Mouse (Mus musculus): ENCODE data around the gene Map3k3. TPM values are rescaled to one million over a fixed set of nuclear protein-coding genes. Genes with fewer than 3 reads are reported as not detected.
"Not testable (repeated sequence)": the region's sequence is repeated elsewhere in the genome, so short reads cannot be mapped to it uniquely, and the experiment has no call there.

The Map3k3 gene
- polyA plus RNA-seq, 1 experiment = 70.9 TPM

DNA sequence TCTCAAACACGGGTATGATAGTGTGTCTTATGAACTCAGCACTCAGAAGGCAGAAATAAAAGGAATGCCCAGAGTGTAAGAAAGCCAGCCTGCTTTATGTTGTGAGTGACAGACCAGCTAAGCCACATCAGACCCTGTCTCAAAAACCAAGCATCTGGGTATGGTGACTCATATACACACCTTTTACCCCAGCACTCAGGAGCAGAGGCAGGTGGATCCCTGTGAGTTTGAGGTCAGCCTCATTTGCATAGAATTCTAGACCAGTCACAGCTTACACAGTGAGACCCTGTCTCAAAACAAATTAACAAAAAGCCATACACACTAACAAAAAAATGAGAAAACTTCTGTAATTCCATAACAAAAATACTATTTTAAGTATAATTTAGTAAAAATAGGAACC, 41.4 kb downstream of the Map3k3 start:
- H3K4me1 ChIP-seq (ENCODE audit: control insufficient read depth, insufficient read depth, low read length) = peaks cover 35% of the 10 kb centered on the region
- H3K4me3 ChIP-seq (ENCODE audit: insufficient read depth, low read length) = no peak overlapping the region
- H3K27ac ChIP-seq (ENCODE audit: insufficient read depth, low read depth, low read length) = no peak overlapping the region
- TF ChIP-seq CTCF (IDR thresholded peaks at IDR 0.05; ENCODE audit: low read depth, low read length) (no peak), POLR2A (IDR thresholded peaks at IDR 0.05; ENCODE audit: borderline replicate concordance, low read depth, low read length) (no peak)

DNA sequence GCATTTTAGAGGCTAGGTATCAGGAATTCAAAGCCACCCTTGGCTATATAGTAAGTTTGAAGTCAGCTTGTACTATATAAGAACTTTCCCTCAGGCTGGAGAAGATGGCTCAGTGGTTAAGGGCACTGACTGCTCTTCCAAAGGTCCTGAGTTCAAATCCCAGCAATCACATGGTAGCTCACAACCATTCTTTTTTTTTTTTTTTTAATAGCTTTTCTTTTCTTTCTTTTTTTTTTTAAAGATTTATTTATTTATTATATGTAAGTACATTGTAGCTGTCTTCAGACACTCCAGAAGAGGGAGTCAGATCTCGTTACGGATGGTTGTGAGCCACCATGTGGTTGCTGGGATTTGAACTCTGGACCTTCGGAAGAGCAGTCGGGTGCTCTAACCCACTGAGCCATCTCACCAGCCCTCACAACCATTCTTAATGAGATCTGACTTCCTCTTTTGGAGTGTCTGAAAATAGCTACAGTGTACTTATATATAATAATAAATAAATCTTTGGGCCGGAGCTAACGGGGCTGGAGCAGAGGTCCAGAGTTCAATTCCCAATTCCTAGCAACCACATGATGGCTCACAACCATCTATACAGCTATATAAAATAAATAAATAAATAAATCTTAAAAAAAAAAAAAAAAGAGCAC, 42.4 kb downstream of the Map3k3 start:
- H3K27ac ChIP-seq (ENCODE audit: insufficient read depth, low read depth, low read length); H3K4me3 ChIP-seq (ENCODE audit: insufficient read depth, low read length): not testable (repeated sequence)
- peaks cover 36% of the 10 kb centered on the region for H3K4me1 ChIP-seq (ENCODE audit: control insufficient read depth, insufficient read depth, low read length)

- Histone ChIP-seq H3K4me1 (ENCODE audit: control insufficient read depth, insufficient read depth, low read length) (peaks cover 33% of the 10 kb centered on the region), H3K4me3 (ENCODE audit: insufficient read depth, low read length) (no peak overlapping the region), H3K27ac (ENCODE audit: insufficient read depth, low read depth, low read length) (no peak overlapping the region)
- no peak for TF ChIP-seq POLR2A (IDR thresholded peaks at IDR 0.05; ENCODE audit: borderline replicate concordance, low read depth, low read length)
- TF ChIP-seq CTCF (IDR thresholded peaks at IDR 0.05; ENCODE audit: low read depth, low read length) = no peak
Measured at GRCm38 (mm10) chr11:106129477-106129876, 45.1 kb downstream of the Map3k3 start.

DNA sequence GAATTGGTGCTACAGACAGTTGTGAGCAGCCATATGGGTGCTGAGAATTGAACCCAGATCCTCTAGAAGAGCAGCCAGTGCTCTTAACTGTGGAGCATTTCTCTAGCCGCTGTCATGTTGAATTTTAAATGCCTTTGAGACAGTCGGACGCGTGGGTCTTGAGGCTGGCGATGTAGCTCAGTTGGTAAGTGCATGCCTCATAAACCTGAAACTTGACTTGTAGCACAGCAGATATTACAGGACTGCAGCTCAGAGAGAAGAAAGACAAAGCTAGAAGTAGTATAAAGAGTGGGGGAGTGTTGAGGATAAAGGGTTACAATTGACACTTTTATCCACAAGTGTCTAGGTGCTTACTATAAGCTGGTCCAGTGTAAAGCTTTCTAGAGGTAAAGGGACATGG, 48.1 kb downstream of the Map3k3 start:
- TF ChIP-seq POLR2A (IDR thresholded peaks at IDR 0.05; ENCODE audit: borderline replicate concordance, low read depth, low read length) (no peak), CTCF (IDR thresholded peaks at IDR 0.05; ENCODE audit: low read depth, low read length) (no peak)
- Histone ChIP-seq H3K27ac (ENCODE audit: insufficient read depth, low read depth, low read length) (no peak overlapping the region), H3K4me3 (ENCODE audit: insufficient read depth, low read length) (no peak overlapping the region), H3K4me1 (ENCODE audit: control insufficient read depth, insufficient read depth, low read length) (peaks cover 44% of the 10 kb centered on the region)

- Histone ChIP-seq H3K27ac (ENCODE audit: insufficient read depth, low read depth, low read length) (peak overlapping the region; percentile 93), H3K4me1 (ENCODE audit: control insufficient read depth, insufficient read depth, low read length) (peaks cover 34% of the 10 kb centered on the region), H3K4me3 (ENCODE audit: insufficient read depth, low read length) (peak overlapping the region; percentile 61)
- TF ChIP-seq POLR2A (IDR thresholded peaks at IDR 0.05; ENCODE audit: borderline replicate concordance, low read depth, low read length) (no peak), CTCF (IDR thresholded peaks at IDR 0.05; ENCODE audit: low read depth, low read length) (no peak)
Measured at GRCm38 (mm10) chr11:106134580-106135528, 50.4 kb downstream of the Map3k3 start.

DNA sequence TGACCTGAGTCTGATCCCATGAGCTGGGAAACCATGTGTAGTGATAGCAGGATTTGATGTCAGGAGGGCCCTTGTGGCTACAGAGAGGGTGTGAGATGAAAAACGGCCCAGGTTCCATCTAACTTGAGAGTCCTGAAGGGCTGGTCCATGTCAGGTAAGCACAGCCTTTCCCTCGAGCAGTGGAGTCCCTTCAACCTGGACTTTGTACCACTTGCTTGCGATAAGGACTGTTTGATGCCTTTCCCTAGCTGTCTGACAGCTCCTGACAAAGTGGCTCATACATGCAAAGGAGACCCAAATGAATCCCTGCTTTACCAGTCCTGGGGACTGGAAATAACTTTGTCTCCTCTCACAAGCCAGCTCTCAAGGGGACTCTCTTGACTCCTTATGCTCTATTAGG, 66.8 kb downstream of the Map3k3 start:
- no peak for TF ChIP-seq CTCF (IDR thresholded peaks at IDR 0.05; ENCODE audit: low read depth, low read length)
- TF ChIP-seq POLR2A (IDR thresholded peaks at IDR 0.05; ENCODE audit: borderline replicate concordance, low read depth, low read length) = no peak
- no peak overlapping the region for H3K4me3 ChIP-seq (ENCODE audit: insufficient read depth, low read length)

DNA sequence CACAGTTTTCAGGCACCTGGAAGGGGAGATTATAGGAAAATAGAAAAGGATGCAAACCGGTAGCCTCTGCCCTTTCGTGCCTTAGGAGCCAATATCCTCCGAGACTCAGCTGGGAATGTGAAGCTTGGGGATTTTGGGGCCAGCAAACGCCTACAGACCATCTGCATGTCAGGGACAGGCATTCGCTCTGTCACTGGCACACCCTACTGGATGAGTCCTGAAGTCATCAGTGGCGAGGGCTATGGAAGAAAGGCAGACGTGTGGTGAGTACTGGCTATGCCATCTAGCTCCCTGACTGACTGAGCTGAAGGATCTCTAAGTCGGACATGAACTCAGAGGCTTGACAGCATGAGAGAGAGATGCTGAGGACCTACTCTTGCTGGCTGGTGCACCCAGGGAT, 67.7 kb downstream of the Map3k3 start:
- TF ChIP-seq POLR2A (IDR thresholded peaks at IDR 0.05; ENCODE audit: borderline replicate concordance, low read depth, low read length) (no peak), CTCF (IDR thresholded peaks at IDR 0.05; ENCODE audit: low read depth, low read length) (no peak)

More for the DNA sequence above, 66.8 kb downstream of the Map3k3 start:
- Histone ChIP-seq H3K27ac (ENCODE audit: insufficient read depth, low read depth, low read length) (no peak overlapping the region), H3K4me1 (ENCODE audit: control insufficient read depth, insufficient read depth, low read length) (peaks cover 31% of the 10 kb centered on the region)

GRCm38 (mm10) chr11:106154091-106154490, 69.7 kb downstream of the Map3k3 start:
- H3K4me1 ChIP-seq (ENCODE audit: control insufficient read depth, insufficient read depth, low read length) = peaks cover 36% of the 10 kb centered on the region

More for the DNA sequence above, 67.7 kb downstream of the Map3k3 start:
- Histone ChIP-seq H3K4me1 (ENCODE audit: control insufficient read depth, insufficient read depth, low read length) (peaks cover 30% of the 10 kb centered on the region), H3K27ac (ENCODE audit: insufficient read depth, low read depth, low read length) (no peak overlapping the region), H3K4me3 (ENCODE audit: insufficient read depth, low read length) (no peak overlapping the region)

GRCm38 (mm10) chr11:106154770-106155169, 70.4 kb downstream of the Map3k3 start:
- no peak overlapping the region for H3K27ac ChIP-seq (ENCODE audit: insufficient read depth, low read depth, low read length)
- TF ChIP-seq CTCF (IDR thresholded peaks at IDR 0.05; ENCODE audit: low read depth, low read length) = no peak
- no peak for TF ChIP-seq POLR2A (IDR thresholded peaks at IDR 0.05; ENCODE audit: borderline replicate concordance, low read depth, low read length)
- H3K4me1 ChIP-seq (ENCODE audit: control insufficient read depth, insufficient read depth, low read length) = peaks cover 36% of the 10 kb centered on the region
- no peak overlapping the region for H3K4me3 ChIP-seq (ENCODE audit: insufficient read depth, low read length)

More at GRCm38 (mm10) chr11:106154091-106154490, 69.7 kb downstream of the Map3k3 start:
- Histone ChIP-seq H3K27ac (ENCODE audit: insufficient read depth, low read depth, low read length) (peak overlapping the region; percentile 58), H3K4me3 (ENCODE audit: insufficient read depth, low read length) (no peak overlapping the region)
- TF ChIP-seq POLR2A (IDR thresholded peaks at IDR 0.05; ENCODE audit: borderline replicate concordance, low read depth, low read length) (no peak), CTCF (IDR thresholded peaks at IDR 0.05; ENCODE audit: low read depth, low read length) (no peak)

- no peak overlapping the region for H3K4me3 ChIP-seq (ENCODE audit: insufficient read depth, low read length)
- H3K4me1 ChIP-seq (ENCODE audit: control insufficient read depth, insufficient read depth, low read length) = peaks cover 40% of the 10 kb centered on the region
- H3K27ac ChIP-seq (ENCODE audit: insufficient read depth, low read depth, low read length) = no peak overlapping the region
- TF ChIP-seq CTCF (IDR thresholded peaks at IDR 0.05; ENCODE audit: low read depth, low read length) = no peak
- no peak for TF ChIP-seq POLR2A (IDR thresholded peaks at IDR 0.05; ENCODE audit: borderline replicate concordance, low read depth, low read length)
Measured at GRCm38 (mm10) chr11:106155761-106156160, 71.3 kb downstream of the Map3k3 start.
